Mouse (Mus musculus): ENCODE data around the gene Zfp940.

DNA sequence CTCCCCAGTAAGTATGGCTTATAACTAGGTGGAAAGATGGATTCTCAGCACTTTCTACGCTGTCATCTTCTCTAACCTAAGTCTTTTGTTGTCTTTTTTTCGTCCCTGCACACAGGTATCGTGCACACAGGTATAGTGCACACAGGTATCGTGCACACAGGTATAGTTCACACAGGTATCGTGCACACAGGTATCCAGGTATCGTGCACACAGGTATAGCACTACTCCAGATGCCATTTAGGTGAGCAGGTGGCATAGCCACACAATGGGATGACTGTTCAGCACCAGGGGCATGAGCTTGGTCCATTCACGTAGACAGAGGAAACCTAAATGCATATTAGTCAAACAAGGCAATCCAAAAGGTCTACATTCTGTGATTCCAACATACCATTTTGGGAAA is 37.0 kb upstream of the Zfp940 start:
- TF ChIP-seq CTCF (conservative IDR thresholded peaks at IDR 0.05; ENCODE audit: low read length), result no peak
- TF ChIP-seq NANOG (IDR thresholded peaks at IDR 0.05; ENCODE audit: borderline replicate concordance, low read length), result no peak
